Mouse (Mus musculus) right cerebral cortex, adult 2 months (tissue): ENCODE data around the gene Gm49393.

Experiments
- DNase-seq, 2 experiments: peaks; one replicate each; pipeline ENCODE4 v3.0.0; 2021 to 2022; ENCODE audit warnings: low spot score in 2 of 2

The Gm49393 gene

GRCm38 (mm10) chr13:60809690-60810089 lies 125.7 kb downstream of the Gm49393 start:
- no peak for DNase-seq
